Mouse (Mus musculus) erythroblast, adult 5-6 weeks (primary cell): ENCODE data around the gene Nelfa. TPM values are rescaled to one million over a fixed set of nuclear protein-coding genes. Genes with fewer than 3 reads are reported as not detected.
"Not testable (repeated sequence)": the region's sequence is repeated elsewhere in the genome, so short reads cannot be mapped to it uniquely, and the experiment has no call there.

ENCODE experiments used
- ATAC-seq: replicated peaks from 2 replicates; pipeline ENCODE4 v1.8.0; 2016; ENCODE audit warnings: moderate number of reproducible peaks, mild to moderate bottlenecking, moderate TSS enrichment, inconsistent platforms; ENCODE audit not compliant: poor library complexity, low FRiP score, severe bottlenecking
- total RNA-seq, 2 experiments: library from RNA; stranded (forward) in 1 of 2; stranded (reverse) in 1 of 2; fragments of 150-400 nt in 1 of 2; fragments of 200-764, 138-1000 nt in 1 of 2; gene quantifications; 2 replicates each; pipeline versions ENCODE4 v1.2.3 to v1.2.4; 2015 to 2017; ENCODE audit warnings: low replicate concordance in 2 of 2

The Nelfa gene
- total RNA-seq, 2 experiments from 2014 or later, result 13.0 to 14.6 TPM

GRCm38 (mm10) chr5:33920924-33921323 lies 15.3 kb downstream of the Nelfa start:
- ATAC-seq, result no peak

DNA sequence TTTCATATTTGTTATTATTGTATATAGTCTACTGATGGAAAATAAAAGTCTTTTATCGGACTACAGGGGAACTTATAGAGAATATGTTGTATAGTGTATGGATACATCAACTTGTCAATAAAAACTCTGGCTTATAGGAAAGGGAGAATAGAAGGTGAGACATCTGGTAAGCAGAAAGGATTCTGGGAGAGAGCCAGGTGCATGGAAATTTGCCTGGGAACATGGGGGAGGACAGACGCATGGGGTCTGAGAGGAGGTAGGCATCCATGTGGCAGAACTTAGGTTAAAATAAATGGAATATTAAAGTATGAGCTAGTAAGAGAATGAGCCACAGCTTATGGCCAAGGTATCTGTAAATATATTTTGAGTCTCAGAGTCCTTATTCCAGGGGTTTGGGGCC lies 16.2 kb downstream of the Nelfa start:
- ATAC-seq, result no peak

- no peak for ATAC-seq
Observed at GRCm38 (mm10) chr5:33919466-33919865, 16.7 kb downstream of the Nelfa start.

DNA sequence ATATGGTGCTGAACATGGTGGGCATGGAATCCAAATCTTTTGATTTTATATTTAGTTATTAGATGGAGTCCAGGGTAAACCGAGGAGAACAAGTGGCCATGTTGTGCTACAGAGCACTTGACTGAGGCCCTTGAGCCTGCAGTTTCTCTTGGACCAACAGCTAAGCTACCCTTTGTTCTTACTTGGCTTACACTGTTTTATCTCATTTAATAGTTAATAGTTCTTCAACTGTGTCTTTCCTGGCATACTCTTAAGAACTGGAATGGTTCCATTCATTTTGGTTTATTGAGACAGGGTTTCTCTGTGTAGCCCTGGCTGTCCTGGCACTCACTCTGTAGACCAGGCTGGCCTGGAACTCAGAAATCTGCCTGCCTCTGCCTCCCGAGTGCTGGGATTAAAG lies 19.6 kb downstream of the Nelfa start:
- not testable (repeated sequence) for ATAC-seq

- not testable (repeated sequence) for ATAC-seq
Observed at GRCm38 (mm10) chr5:33915031-33915430, 21.2 kb downstream of the Nelfa start.

DNA sequence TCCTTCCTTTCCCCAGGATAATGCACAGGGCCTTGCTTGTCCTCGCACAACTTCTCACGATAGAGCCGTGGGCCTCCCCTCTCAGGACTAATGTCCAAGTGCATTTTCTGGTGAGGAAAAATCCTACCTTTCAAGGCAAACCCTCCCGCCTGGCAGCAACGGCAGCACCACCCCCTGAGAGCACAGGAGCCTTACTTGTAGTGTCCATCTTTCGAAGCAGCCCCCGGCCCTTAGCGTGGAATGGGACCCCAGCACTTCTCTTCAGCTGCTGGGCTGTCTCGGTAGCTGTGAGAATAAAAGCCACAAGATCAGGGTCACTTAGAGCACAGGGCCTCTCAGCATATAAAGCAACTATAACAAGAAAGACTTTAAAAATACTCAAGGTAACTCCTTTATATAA lies 33.0 kb downstream of the Nelfa start:
- no peak for ATAC-seq

GRCm38 (mm10) chr5:33902696-33903095 lies 33.5 kb downstream of the Nelfa start:
- no peak for ATAC-seq

GRCm38 (mm10) chr5:33901278-33901677 lies 34.9 kb downstream of the Nelfa start:
- ATAC-seq, result no peak

GRCm38 (mm10) chr5:33900701-33901263 lies 35.4 kb downstream of the Nelfa start:
- no peak for ATAC-seq

DNA sequence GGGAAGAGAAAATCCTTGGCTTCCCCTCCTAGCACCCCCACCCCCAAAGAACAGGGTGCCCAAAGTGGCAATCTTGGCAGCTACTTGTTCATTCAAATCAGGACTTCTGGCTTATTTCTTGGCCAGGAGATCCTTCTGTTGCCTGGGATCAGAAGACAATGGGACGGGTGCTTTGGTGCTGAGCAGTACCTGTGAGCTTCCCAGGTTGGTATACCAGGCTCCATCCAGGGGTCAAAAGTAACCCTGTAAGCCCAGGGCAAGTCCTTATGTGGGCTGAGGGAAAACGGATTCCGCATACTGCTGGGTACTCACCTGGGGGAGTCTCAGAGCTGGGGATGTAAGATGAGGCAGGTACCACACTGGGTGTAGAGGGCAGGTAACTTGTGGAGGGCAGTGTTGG lies 36.1 kb downstream of the Nelfa start:
- no peak for ATAC-seq

GRCm38 (mm10) chr5:33899245-33899644 lies 37.0 kb downstream of the Nelfa start:
- ATAC-seq, result 0 out of 2 replicates have a peak, but pooled peaks have one; percentile 26

DNA sequence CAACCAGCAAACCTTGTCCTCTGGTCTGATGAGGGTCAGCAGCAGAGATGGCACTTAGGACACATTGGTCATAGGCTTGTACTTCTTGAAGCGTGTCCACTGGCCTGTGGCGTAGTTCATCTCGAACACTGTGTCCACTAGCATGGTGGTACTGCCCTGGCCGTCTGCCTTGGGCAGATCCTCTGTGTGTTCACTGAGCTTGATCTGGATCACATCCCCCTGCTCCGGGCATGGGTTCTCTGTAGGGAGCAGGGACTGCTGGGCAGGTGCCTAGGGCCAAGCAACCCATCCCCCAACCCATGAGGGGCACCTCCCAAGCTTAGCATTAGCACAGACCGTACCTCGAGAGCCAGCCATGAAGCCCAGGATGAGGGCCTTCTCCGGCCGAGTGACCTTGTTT lies 37.5 kb downstream of the Nelfa start:
- ATAC-seq, result no peak

DNA sequence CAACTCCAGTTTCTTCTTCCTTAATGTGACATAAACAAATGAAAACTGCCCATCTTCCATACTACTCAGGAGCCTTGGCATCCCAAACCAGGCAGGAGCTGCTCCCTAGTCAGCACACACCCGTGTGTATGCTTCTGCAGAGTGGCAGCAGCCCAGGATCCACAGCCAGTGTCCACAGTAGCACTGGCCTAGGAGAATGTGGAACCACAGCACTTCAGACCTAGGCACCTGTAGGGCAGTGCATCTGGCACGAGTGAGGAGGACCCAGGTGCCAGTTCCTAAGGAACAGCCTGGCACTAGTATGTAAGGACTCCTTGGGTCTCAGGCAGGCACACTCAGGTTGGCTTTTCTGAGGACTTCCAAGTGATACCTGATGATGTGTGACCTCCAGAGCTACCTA lies 39.1 kb downstream of the Nelfa start:
- no peak for ATAC-seq

GRCm38 (mm10) chr5:33895116-33895515 lies 41.1 kb downstream of the Nelfa start:
- no peak for ATAC-seq

DNA sequence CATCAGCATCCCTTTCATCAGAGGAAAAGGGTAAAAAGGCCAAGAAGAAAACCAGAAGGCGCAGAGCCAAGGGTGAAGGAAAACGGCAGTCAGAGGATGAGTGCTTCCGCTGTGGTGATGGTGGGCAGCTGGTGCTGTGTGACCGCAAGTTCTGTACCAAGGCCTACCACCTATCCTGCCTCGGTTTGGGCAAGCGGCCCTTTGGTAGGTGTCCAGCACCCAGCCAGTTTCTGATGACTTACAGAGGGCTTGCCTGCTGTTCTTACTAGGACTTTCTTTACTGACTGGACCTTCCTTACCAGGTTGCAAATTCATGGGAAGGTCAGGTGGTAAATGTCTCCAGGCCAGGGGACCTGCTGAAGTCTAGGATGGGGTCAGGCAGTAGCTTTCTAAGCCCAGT lies 42.8 kb downstream of the Nelfa start:
- no peak for ATAC-seq

GRCm38 (mm10) chr5:33881118-33881517 lies 55.1 kb downstream of the Nelfa start:
- no peak for ATAC-seq

DNA sequence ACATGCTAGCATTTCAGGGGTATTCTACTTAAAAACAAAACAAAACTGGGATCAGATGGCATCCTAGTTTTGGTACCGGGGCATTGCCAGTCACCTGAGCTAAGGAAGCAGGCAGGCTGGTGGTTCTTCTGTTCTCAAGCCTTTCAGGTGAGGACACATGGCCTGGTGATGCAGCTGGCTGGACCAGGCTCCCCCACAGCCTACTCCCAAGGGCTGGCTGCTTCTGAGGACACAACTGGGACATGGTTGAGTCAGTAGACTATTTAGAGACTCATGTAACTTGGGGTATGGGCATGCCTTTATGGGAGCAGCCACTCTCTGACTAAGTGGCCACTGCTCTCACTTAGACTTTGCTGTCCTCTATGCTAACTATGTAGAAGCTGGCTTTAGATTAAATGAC lies 60.7 kb downstream of the Nelfa start:
- no peak for ATAC-seq

GRCm38 (mm10) chr5:33857693-33858092 lies 78.5 kb downstream of the Nelfa start:
- ATAC-seq, result no peak

DNA sequence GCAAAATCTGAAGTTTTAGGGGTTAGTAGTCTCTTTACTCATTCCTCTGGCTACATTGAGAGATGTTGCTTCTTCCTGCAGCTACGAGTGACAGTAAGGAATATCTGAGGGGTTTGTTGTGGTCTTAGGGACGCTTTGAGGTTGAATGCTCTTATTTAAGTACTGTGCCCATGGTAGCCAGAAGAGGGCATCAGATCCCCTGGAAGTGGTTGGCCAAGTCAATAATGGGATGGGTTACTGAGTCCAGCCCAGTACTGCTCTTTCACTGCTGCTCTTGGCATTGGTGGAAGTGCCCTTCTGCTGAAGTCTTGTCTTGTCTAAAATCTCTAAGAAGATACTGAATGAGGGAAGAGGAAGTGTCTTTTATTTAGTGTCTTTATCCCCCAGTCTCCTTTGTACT lies 82.2 kb downstream of the Nelfa start:
- no peak for ATAC-seq

- ATAC-seq, result no peak
Observed at GRCm38 (mm10) chr5:33853086-33853485, 83.1 kb downstream of the Nelfa start.

GRCm38 (mm10) chr5:33851466-33851865 lies 84.7 kb downstream of the Nelfa start:
- no peak for ATAC-seq
